Mouse (Mus musculus) mature B cell (primary cell): ENCODE measurements around the gene Odf4.

Experiments
- in situ Hi-C: fragments of 300-500 bp; cut with MboI; formaldehyde crosslinking; loops from 2 replicates; pipeline ENCODE4 v1.14.3; 2019

The Odf4 gene

DNA sequence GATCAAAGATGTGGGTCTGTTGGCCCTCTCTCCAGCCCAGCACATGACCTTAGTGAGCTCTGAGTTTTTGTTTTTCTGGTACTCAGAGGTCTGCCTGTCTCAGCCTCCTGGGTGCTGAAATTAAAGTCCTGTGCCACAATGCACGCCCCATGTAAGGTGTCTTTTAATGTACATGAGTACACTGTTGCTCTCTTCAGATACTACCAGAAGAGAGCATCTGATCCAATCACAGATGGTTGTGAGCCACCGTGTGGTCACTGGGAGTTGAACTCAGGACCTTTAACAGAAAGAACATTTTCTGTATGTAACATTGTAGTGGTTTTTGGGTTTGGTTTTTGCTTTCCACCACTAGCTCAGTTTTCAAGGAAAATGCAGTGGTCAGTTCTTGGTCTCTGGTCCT is 23.1 kb downstream of the Odf4 start:
- in situ Hi-C loops = loop anchor here (10.0 kb wide), 1 partner anchor 221 kb away; the partner anchor contains the start of genes 9130213A22Rik, Aloxe3 and Hes7

DNA sequence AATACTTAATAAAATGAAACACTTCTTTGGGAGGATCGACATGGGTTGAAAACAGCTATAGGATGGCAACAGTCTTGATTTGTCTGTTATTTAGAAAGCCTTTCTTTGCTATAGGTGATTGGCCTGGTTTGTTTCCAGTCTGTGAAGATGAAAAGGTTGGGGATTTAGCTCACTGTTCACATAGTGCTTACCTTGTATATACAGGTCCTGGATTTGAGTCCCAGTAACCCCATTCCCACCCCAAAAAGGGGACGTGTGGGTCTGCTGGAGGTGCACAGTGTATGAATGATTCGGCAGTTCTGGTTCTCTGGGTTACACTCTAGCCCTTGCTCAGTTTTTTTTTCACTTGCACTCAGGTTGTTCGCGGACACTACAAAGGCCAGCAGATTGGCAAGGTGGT is 24.1 kb downstream of the Odf4 start:
- in situ Hi-C loops = loop anchor here (10.0 kb wide), 1 partner anchor 222 kb away; the partner anchor contains the start of genes 9130213A22Rik, Aloxe3 and Hes7

DNA sequence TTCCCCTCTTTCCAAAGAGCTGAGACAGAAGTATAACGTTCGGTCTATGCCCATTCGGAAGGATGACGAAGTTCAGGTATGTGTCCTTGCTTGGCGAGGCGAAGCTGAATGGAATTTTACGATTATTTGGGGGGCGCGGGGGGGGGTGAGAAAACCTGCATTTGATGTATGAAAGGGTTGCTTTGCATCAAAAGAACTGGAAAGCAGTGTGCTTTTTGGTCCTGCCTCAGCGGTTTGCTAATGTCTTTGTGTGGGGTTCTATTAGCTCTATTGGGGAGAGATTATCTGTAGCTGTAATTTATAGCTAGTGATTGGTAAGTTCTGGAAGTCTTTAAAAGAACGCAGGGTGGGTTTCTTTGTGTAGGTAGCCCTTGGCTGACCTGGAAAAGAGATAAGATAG is 24.5 kb downstream of the Odf4 start:
- in situ Hi-C loops = loop anchor here (10.0 kb wide), 1 partner anchor 222 kb away; the partner anchor contains the start of genes 9130213A22Rik, Aloxe3 and Hes7

DNA sequence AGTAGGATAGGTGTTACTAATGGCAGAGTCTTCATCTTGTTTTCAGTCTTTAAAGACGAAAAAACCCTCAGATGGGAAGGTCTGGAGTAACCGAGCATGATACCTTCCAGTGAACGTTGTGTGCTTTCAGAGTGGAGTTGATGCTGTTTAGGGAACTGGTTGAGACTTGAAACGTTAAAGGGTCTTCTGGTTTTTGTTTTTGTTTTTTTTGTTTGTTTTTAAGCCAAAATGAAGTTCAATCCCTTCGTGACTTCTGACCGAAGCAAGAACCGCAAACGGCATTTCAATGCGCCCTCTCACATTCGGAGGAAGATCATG is 24.9 kb downstream of the Odf4 start:
- in situ Hi-C loops = loop anchor here (10.0 kb wide), 1 partner anchor 223 kb away; the partner anchor contains the start of genes 9130213A22Rik, Aloxe3 and Hes7

DNA sequence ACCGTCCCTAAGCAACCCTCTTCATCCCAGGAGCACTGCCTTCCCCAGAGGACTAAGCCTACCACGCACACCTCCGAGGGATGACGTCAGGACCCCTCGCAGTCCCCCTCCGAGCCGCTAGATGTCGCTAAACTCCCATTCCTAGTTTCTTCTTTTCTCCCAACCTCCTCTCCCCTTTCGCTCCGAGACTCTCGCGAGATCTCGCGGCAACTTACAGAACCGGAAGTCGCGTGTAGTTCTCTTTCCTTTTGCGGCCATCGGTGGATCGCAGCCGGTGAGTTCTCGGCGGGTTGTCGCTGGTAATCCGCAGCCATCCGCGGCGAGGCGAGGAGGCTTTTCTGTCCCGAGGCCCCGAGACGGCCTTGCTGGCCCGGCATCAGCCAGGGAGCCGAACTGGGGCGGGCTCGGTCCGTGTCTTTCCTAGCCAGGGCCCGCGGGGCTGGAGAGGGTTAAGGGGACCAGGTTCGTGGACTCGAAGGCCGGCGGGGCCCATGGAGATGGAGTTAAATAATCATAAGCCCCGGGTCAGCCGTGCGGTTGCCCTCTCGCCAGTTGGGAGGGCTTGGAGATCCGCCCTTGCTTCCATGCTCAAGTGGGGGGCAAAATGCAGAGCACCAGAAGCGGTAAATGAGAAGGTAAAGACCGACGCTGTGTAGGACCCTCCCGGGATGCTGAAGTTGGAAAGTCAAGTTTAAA is 25.4 kb downstream of the Odf4 start, which contains the start of gene Rpl26:
TSS of gene Rpl26 (plus strand) at position 233 of the 696 bp plus-strand sequence.
- in situ Hi-C loops = loop anchor here (10.0 kb wide), 1 partner anchor 223 kb away; the partner anchor contains the start of genes 9130213A22Rik, Aloxe3 and Hes7

DNA sequence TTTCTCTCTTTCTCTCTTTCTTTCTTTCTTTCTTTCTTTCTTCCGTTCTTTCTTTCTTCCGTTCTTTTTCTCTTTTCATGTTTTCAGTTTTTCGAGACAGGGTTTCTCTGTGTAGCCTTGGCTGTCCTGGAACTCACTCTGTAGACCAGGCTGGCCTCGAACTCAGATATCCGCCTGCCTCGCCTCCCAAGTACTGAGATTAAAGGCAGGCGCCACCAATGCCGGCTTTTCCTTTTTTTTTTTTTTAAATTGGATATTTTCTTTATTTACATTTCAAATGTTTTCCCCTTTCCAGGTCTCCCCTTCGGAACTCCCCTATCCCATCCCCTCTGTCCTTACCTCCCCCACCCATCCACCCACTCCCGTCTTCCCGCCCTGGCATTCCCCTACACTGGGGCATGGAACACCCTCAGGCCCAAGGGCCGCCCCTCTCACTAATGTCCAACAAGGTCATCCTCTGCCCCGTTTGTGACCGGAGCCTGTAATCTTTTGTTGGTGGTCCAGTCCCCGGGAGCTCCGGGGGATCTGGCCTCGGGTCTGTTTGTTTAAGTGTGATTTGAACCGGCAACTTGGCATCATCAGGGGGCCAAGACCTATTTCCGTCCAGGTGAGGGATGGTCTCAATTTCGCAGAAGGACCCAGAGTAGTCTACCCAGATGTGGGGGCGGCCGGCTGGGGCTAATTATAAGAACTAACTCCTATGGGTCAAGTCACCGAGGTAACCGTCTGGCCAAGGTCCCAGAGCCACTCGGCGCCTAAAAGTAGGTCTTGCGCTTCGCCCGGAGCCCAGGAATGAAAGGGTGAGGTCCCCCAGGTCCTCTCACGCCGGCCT is 26.1 kb downstream of the Odf4 start:
- in situ Hi-C loops = loop anchor here (10.0 kb wide), 1 partner anchor 224 kb away; the partner anchor contains the start of genes 9130213A22Rik, Aloxe3 and Hes7

DNA sequence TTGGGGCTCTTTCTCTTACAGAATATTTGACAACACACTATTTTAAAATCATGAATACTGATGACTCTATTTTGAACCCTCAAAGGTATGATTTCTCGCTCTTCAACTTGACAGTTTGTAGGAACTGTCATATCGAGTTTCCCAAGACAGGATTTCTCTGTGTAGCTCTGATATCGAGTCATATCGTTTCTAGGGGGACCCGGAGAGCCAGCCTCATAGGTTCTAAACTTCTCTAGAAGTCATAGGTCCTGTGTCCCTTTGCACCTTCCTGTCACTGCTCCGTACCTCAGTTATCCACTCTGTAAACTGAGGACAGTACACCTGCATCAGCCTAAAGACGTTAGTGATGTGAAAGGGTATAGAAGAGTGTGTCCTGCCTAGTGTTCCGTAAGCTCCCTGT is 27.1 kb downstream of the Odf4 start:
- in situ Hi-C loops = loop anchor here (10.0 kb wide), 1 partner anchor 225 kb away; the partner anchor contains the start of genes 9130213A22Rik, Aloxe3 and Hes7

DNA sequence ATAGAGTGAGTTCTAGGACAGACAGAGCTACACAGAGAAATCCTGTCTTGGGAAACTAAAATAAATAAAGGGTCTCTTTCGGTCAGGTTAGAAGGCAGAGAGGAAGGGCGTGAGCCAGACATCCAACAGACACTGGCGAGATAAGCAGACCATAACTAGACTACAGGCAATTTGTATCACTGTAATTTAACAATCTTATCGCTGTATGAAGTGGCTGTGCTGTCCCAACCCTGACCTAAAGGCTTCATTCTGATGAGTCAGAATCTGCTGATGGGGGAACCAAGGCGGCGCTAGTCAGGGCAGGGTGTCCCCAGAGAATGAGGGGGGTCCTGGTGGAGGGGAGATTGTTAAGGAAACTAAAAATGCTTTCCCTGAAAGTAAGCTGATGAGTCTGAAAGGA is 28.1 kb downstream of the Odf4 start:
- in situ Hi-C loops = no loop called here

DNA sequence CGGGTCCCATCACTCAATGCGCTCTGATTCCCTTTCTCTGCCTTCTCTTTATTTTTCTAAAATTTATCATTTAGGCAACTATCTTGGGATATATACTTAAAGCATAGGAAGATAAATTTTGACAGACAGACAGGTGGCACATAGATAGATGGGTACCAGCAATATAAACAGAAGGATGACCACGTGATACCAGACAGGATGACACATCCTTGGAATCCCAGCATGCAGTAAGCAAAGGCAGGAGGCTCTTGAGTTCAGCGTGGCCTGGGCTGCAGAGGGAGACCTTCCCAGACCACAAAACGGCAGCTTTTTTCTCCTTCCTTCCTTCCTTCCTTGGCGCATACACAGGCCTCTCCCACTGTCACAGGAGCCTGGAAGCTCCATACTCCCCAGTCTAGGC is 29.0 kb downstream of the Odf4 start:
- in situ Hi-C loops = no loop called here

DNA sequence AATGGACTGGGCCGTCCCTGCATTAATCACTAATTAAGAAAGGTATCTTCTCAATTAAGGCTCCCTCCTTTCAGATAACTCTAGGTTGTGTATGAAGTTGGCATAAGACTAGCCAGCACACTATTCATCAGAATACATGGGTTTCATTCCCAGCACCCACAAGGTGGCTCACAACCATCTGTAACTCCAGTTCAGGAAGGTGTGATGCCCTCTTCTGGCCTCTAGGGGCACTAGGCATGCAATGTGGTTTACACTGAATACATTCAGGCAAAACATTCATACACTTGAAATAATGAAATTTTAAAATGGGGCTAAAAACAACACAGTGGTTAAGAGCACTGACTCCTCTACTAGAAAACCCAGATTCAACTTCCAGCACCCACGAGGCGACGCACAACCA is 29.8 kb downstream of the Odf4 start:
- in situ Hi-C loops = no loop called here

DNA sequence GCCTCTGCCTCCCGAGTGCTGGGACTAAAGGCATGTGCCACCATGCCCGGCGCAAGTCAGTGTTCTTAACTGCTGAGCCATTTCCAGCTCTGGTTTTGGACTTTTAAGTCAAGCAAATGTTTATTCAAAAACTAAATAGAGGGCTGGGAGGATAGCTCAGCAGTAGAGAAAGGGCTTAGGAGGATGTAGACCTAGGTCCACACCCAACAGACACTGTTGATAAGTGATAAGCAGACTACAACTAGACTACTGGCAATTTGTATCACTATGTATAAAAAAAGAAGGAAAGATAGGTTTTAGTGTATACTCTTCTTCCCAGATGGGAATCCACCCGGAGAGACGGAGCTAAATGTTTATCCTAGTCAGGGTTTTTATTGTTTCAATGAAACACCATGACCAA is 30.6 kb downstream of the Odf4 start:
- in situ Hi-C loops = no loop called here

DNA sequence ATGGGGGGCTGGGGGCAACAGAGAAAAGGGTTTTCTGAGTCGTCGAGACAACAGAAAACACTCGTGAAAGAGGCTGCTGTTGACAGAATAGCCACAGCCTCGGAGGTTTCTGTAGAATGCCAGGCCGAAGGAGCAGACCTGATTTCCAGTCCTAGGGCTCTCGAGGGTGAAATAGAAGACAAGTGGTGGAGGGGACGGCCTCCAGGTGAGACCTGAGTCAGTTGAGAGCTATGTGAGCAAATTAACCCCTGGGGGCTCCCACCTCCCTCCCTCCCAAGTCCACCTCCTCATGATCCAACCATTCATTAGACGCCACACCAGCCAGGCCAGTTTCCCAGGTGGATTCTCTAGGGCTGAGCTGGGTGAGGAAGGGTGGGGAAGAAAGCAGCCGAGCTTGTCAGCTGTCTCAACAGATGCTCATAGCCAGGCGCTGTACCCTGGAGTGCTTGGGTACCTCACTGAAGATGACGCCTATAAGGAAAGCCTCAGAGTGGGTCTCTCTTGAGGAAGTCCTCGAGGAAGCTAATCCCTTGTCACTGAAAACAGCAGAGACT is 32.9 kb downstream of the Odf4 start:
- in situ Hi-C loops = no loop called here

DNA sequence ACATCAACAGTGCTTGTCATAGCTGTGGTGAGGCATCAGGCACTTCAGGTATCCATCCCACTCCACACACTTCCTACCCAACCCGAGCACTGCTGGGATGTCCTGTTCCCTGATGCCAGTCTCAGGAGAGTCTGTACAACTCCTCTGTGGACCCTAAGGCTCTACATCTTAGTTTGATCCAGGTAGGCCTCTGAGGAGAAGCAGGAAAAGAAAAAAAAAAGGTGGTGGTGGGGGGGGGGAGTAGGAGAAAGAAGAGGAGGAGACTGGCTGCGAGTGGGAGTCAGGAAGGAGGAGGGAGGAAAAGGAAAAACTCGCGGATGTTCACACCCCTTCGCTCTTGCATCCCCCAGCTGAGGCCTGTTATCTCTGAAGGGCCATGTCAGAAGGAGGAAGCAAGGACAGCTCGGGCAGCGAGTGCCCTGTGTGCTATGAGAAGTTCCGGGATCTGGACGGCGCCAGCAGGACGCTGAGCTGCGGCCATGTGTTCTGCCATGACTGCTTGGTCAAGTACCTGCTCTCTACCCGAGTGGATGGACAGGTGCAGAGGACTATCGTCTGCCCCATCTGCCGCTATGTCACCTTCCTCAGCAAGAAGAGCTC is 34.5 kb downstream of the Odf4 start:
- in situ Hi-C loops = no loop called here

DNA sequence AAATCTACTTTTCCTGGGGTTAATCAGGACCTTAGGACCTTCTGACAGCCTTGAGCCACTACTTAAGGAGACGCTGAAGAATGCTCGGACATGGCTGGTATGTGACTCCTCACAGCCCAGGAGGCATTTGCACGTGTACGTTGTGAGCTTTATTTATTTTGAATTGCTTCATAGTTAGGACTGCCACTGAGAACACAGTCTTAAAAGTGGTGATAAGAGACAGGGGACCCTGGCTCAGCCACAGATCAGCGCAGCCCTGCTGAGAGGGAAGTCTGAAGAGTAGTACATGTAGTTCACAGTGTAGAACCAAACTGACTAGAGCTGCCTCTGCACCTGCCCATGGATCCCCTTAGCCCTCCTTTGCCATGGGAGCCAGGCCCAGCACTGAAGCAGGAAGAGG is 35.1 kb downstream of the Odf4 start:
- in situ Hi-C loops = no loop called here

DNA sequence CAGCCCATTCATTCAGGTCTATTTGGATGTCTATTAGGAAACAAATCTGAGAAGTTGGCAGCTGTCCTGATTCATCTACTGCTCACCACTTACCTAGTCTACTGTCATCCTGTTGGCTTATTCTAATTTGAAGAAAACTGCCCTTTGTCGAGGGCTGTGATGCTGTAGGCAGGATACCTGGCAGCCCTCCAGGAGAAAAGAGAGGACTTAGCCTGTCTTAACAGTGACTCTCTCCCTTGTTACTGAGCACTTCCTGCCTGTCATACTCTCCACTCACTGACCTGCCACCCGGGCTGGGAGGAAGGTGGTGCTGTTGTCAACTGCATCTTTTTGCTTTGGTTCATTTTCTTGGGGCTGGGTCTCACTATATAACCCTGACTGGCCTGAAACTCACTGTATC is 36.3 kb downstream of the Odf4 start:
- in situ Hi-C loops = no loop called here

DNA sequence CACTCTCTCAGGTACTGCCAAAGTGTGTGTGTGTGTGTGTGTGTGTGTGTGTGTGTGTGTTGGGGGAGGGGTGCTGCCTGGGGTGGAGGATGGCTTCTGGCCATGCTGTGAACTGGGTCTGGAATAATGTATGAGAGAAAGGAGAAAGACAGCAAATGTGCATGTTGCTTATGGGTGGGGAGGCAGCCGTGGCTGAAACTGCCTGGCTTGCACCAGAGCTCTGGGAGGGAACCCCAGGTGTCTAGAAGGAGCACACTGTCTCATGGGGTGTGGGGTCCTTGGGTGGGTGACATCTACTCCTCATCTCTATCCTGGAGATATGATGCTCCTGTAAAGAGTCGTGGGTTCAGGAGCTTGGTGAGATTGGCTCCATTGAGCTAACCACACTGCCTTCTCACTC is 38.2 kb downstream of the Odf4 start:
- in situ Hi-C loops = no loop called here

DNA sequence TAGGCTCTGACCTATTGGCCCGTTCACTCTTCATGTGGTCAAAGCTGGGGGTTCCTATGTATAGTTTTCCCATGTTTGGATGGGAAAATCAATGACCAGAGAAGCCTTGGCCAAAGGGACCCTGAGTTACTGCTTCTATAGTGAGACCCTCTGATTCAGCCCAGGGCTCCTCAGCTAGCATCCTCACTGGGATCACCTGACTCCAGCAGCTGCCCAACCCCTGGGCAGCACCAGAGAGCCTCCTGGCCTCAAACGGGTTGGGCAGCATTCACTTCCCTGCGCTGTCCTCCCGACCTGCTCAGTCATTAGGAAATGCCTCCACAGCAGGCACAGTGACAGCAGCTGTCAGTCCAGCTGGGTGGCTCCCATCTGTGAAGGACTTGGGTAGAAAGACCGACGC is 38.6 kb downstream of the Odf4 start, which contains the start of gene Rnf222:
TSS of gene Rnf222 (plus strand) at position 301 of the 400 bp plus-strand sequence.
- in situ Hi-C loops = no loop called here

DNA sequence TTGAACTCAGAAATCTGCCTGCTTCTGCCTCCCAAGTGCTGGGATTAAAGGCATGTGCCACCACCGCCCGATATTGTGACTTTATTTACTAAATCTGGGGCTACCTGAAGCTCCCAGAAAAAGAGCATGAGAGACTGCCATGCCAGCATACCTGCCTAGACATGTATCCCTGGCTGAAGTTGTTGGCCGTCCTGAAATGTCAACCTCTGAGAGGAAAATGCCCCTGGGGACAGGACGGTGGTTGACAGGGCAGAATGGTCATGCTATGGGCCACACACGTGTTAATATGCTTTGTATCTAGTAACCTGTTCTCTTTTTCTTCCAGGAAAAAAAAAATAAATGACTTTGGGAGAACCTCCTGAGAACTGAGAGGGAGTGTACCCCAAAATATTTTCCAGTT is 40.8 kb downstream of the Odf4 start:
- in situ Hi-C loops = no loop called here

DNA sequence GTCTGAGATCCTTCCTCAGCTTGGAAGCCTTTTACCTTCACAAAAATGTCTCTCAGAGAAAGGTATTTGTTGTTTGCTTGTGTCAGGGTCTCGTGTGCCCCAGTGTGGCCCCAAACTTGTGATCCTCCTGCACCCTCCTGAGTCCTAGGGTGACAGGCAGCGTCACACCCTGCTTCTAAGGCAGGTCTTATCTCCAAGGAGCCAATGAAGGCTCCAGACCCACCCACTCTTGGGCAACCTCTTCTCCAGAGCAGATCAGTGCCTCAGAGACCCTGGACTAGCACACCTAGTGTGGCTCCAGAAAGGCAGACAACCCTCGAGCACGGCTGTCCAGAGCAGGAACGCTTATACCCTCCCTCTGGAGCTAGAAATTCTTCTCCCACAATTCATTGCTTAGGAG is 42.5 kb downstream of the Odf4 start:
- in situ Hi-C loops = no loop called here

DNA sequence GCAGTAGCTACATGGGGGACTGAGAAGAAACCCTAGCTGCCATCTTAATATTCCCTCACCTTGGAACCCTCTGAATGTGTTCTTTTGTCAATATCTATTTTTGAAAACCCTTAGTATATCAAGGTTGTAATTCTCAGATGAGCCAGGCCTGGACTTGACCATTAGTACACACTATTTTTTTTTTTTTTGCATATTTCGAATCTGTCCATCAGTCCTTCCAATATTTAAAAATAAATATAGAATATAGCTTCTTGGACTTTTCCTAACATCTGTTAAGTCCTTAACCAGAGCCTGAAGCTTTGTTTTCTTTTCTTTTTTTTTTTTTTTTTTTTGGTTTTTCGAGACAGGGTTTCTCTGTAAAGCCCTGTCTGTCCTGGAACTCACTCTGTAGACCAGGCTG is 43.0 kb downstream of the Odf4 start:
- in situ Hi-C loops = no loop called here

DNA sequence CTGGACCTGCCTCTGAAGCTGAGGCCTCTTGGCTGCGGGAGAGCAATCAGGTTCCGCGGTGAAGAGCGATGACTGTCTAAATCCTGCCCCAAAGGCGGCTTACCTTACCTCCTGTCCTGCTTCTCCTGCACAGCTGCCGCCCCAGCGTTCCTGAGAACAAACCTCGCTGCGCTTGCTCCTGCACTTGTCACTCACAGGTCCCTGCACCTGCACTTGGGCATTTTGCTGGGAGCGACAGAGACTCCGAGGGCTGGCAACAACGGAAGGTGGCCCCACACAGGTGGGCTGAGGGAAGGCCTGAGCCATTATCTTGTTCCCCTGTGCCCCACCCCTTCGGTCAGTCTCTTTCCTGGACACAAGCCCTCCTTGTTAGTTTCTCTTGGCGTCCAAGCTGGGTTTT is 44.8 kb downstream of the Odf4 start:
- in situ Hi-C loops = no loop called here

DNA sequence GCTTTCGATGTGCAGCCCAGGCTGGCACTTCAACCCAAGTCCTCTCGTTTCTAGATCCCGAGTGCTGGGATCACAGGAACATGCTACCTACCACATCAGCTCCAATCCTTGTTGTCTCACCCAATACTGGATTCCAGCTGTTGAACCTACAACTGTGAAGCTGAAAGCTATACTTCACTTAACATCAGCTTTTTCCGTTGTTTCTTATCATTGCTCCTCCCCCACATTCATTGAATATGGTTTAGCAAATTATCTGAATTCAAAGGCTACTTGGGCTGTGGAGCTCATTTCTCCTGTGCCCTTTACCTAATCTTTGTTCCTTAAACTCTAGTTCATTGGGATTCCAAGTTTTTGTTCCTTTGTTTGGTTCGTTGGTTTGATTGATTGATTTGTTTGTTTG is 48.1 kb downstream of the Odf4 start:
- in situ Hi-C loops = no loop called here
